Mouse (Mus musculus) ES-CJ7 (cell line): Measurements from ENCODE around the gene Wdr17.
A peak's percentile ranks its signal among the peaks of the same experiment; 100 is the strongest.

Experiments
- DNase-seq: peaks from one replicate; pipeline ENCODE4 v3.0.0; 2011; ENCODE audit warnings: low read depth, low spot score

Wdr17 gene

GRCm38 (mm10) chr8:54597386-54597785 is 289.6 kb downstream of the Wdr17 start:
- DNase-seq: no peak

- DNase-seq: no peak
Measured at GRCm38 (mm10) chr8:54596940-54597339, 290.0 kb downstream of the Wdr17 start.

GRCm38 (mm10) chr8:54596051-54596450 is 290.9 kb downstream of the Wdr17 start:
- no peak for DNase-seq

- DNase-seq: no peak
Measured at GRCm38 (mm10) chr8:54594634-54595033, 292.4 kb downstream of the Wdr17 start.

GRCm38 (mm10) chr8:54582886-54583285 is 304.1 kb downstream of the Wdr17 start:
- no peak for DNase-seq

GRCm38 (mm10) chr8:54581436-54581835 is 305.5 kb downstream of the Wdr17 start:
- peak; percentile 26 for DNase-seq
